Mouse (Mus musculus): ENCODE measurements around the gene Nfib. TPM values are rescaled to one million over a fixed set of nuclear protein-coding genes. Genes with fewer than 3 reads are reported as not detected.

Gene Nfib
- polyA plus RNA-seq, 1 experiment from 2014 or later, result 149 TPM

DNA sequence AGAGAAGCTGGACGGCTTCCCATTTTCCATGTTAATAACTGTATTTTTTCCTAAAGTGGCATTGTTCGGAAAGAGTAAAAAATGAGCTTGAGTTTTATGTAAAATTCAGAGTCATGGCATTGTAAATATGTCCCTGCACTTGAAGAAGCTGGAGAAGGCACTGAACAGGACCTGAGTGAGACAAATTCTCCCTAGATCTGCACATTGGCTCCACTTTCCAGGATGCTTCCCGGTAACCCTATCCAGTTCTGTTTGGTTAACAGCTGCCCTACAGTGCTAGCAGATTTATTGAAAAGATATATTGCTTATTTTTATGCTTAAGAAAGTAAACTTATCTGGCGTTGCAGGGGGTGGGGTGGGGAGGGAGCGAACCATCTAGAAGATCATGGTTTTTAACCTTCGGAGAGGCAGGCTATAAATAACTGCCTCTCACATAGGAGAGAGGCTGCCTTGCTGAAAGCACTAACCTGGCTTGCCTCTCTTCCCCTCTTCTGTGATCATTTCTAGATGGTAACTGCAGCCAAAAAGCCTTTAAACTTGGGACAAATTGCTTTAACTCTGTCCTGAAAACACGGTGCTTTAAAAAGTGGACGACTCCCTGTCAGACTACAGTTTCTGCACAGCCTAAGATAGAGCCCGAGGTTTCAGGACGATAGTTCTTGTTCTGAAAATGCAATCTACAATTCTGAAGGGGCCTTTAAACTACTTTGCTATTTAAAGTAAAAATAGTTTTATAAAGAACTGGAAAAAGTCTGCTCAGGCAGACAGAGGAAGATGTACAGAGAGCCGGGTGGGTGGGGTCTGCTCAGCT, 394.4 kb downstream of the Nfib start:
- 43% methylated on average over 11 of the region's 11 CpGs for WGBS
- H3K4me1 ChIP-seq (ENCODE audit: insufficient read depth), result peaks cover 27% of the 10 kb centered on the region
- ATAC-seq (ENCODE audit: insufficient read depth) (no peak), DNase-seq (no peak)
- peaks cover 64% of the 10 kb centered on the region for H3K36me3 ChIP-seq (ENCODE audit: insufficient read depth)
- no peak overlapping the region for H3K9ac ChIP-seq
- TF ChIP-seq CTCF (IDR thresholded peaks at IDR 0.05; ENCODE audit: low read depth), result no peak
- peak overlapping the region; percentile 70; the same call in 1 of the 2 replicates for H3K27ac ChIP-seq (ENCODE audit: low read depth)
- no peak overlapping the region for H3K4me2 ChIP-seq
- H3K4me3 ChIP-seq (ENCODE audit: low read depth, low read length), result no peak overlapping the region
- no peaks in the 10 kb centered on the region for H3K9me3 ChIP-seq (ENCODE audit: low read depth, low read length)
- H3K27me3 ChIP-seq (ENCODE audit: insufficient read depth, low read length), result no peaks in the 10 kb centered on the region

DNA sequence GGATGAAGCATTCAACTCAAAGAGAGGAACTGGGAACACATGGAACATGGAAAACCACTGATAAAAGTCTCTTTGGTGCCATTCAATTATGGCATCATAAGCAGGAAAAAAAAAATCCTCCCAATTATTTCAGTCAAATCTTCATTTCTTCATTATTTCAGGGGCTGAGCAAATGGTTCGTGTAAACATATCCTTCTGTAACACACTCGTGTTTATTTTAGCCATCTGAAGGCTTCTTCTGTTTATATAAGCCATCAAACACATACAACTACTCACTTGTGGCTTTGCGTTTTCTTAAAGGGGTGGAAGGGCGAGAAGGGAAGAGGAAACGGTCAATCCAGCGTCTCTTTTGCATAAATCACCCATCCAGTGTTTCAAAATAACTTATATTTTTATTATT, 399.5 kb downstream of the Nfib start:
- Histone ChIP-seq H3K9me3 (ENCODE audit: low read depth, low read length) (no peaks in the 10 kb centered on the region), H3K9ac (no peak overlapping the region), H3K27me3 (ENCODE audit: insufficient read depth, low read length) (no peaks in the 10 kb centered on the region), H3K36me3 (ENCODE audit: insufficient read depth) (peaks cover 57% of the 10 kb centered on the region), H3K4me2 (peak overlapping the region; percentile 31), H3K4me1 (ENCODE audit: insufficient read depth) (peaks cover 35% of the 10 kb centered on the region), H3K27ac (ENCODE audit: low read depth) (peak overlapping the region; percentile 97), H3K4me3 (ENCODE audit: low read depth, low read length) (no peak overlapping the region)
- TF ChIP-seq CTCF (IDR thresholded peaks at IDR 0.05; ENCODE audit: low read depth), result no peak
- peak; percentile 68; the same call in 1 of the 2 replicates for ATAC-seq (ENCODE audit: insufficient read depth)
- WGBS, result 12% methylated on average over 6 of the region's 6 CpGs
- DNase-seq, result peak; percentile 87

DNA sequence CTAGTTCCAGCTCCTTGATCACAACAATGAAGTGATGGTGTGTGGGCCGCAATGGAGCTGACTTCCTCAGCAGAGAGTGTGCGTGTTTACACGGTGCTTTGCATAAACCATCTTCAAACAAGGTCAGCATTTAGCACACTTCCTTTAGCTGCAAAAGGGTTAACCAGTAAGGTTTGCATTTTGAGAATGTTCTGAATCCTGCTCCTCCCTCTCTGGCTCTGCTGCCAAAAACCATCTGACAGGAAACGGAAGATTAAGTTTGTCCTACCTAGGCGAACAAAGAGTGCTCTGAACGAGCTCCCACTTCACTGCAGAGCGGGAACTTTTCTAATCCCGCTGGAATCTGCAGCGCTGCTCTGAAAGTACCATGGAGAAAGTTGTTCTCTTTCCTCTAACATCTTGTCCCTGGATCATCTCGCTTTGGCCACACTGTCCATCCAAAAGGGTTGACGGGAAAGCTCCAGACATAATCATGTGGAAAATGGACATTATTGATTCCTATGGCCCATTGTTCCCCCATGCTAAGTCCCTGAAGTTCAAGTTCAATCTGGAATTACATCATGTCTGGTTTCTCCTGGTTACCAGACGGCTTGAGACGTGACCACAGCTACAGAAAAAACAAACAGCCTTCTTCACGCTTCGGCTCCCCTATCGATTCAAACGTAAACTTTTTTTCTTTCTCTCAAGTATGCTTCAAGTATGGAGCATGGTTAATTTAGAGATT, 401.2 kb downstream of the Nfib start:
- Histone ChIP-seq H3K4me3 (ENCODE audit: low read depth, low read length) (no peak overlapping the region), H3K9me3 (ENCODE audit: low read depth, low read length) (no peaks in the 10 kb centered on the region), H3K27me3 (ENCODE audit: insufficient read depth, low read length) (no peaks in the 10 kb centered on the region), H3K27ac (ENCODE audit: low read depth) (peak overlapping the region; percentile 97), H3K4me1 (ENCODE audit: insufficient read depth) (peaks cover 35% of the 10 kb centered on the region), H3K9ac (0 out of 2 replicates have a peak overlapping the region, but pooled peaks have one; percentile 14), H3K4me2 (peak overlapping the region; percentile 38), H3K36me3 (ENCODE audit: insufficient read depth) (peaks cover 50% of the 10 kb centered on the region)
- DNase-seq (peak; percentile 89), ATAC-seq (ENCODE audit: insufficient read depth) (peak; percentile 69)
- 5% methylated on average over 17 of the region's 17 CpGs for WGBS
- TF ChIP-seq CTCF (IDR thresholded peaks at IDR 0.05; ENCODE audit: low read depth), result no peak

DNA sequence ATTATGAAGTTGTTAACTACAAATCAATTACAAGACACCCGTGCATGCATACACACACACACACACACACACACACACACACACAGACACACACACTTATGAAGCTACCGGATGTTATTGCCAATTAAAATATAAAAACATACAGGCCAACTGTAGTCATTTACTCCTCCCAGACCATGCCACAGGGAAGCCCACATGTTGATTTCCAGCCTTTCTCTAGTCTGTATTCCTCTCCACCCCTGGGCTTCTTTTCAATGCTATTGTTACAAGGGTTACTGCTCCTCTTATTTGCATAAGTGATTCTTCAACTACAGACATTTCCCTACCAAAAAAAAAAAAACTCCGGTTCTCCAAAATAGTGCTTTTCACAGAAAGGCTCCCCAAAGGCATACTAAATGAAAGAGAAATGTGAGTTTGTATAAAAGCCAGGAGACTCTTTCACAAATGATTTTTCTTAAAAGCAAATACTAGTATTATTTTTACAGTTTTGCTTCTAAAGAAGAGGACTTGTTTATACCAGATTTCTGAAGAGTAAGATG, 402.1 kb downstream of the Nfib start:
- TF ChIP-seq CTCF (IDR thresholded peaks at IDR 0.05; ENCODE audit: low read depth), result no peak
- no peak for ATAC-seq (ENCODE audit: insufficient read depth)
- 58% methylated on average over 3 of the region's 3 CpGs for WGBS

DNA sequence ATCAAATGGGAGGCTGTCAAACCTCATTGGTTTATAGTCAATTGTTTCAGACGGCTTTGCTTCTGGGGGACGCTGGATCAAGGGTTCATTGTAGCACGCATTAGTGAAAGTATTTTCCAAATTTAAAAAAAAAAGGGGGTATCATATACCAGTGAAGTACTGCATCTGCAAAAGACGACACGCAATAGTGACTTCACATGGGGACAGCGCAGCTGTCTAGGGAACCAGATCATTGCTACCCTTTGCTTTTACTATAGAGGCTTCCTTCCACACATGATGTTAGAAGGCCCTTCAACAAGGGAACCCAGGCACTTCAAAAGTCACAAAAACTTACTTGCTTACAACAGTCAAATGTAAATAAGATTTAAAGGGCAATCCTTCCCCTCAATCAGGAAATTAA, 402.6 kb downstream of the Nfib start:
- H3K4me2 ChIP-seq, result no peak overlapping the region
- no peaks in the 10 kb centered on the region for H3K9me3 ChIP-seq (ENCODE audit: low read depth, low read length)
- H3K36me3 ChIP-seq (ENCODE audit: insufficient read depth), result peaks cover 40% of the 10 kb centered on the region
- no peaks in the 10 kb centered on the region for H3K27me3 ChIP-seq (ENCODE audit: insufficient read depth, low read length)
- no peak for TF ChIP-seq CTCF (IDR thresholded peaks at IDR 0.05; ENCODE audit: low read depth)
- ATAC-seq (ENCODE audit: insufficient read depth) (no peak), DNase-seq (no peak)
- no peak overlapping the region for H3K27ac ChIP-seq (ENCODE audit: low read depth)
- H3K4me3 ChIP-seq (ENCODE audit: low read depth, low read length), result no peak overlapping the region
- 88% methylated on average over 6 of the region's 6 CpGs for WGBS
- H3K4me1 ChIP-seq (ENCODE audit: insufficient read depth), result peaks cover 35% of the 10 kb centered on the region
- H3K9ac ChIP-seq, result no peak overlapping the region

More for the DNA sequence above, 402.1 kb downstream of the Nfib start:
- no peak for DNase-seq
- H3K27me3 ChIP-seq (ENCODE audit: insufficient read depth, low read length), result no peaks in the 10 kb centered on the region
- peak overlapping the region; percentile 97 for H3K27ac ChIP-seq (ENCODE audit: low read depth)
- peaks cover 44% of the 10 kb centered on the region for H3K36me3 ChIP-seq (ENCODE audit: insufficient read depth)
- H3K4me3 ChIP-seq (ENCODE audit: low read depth, low read length), result no peak overlapping the region
- H3K9ac ChIP-seq, result no peak overlapping the region
- H3K4me1 ChIP-seq (ENCODE audit: insufficient read depth), result peaks cover 35% of the 10 kb centered on the region
- no peak overlapping the region for H3K4me2 ChIP-seq
- no peaks in the 10 kb centered on the region for H3K9me3 ChIP-seq (ENCODE audit: low read depth, low read length)

DNA sequence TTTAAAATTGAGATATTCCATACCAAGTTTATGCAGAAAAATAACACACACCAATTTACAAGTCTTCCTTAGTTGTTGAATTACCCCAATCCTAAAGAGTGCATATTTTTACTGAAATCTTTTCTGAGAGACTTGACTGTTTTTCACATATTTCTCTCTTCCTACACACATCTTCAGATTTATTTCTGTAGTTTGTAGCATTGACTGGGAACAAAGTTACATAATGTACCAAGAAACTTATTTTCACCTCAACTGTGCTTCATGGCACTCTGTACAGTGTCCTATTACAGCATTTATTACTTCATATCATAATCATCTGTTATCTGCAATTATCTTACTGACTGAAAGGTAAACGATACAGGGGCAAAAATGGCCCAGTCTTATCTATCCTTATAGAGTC, 406.9 kb downstream of the Nfib start:
- Histone ChIP-seq H3K4me3 (ENCODE audit: low read depth, low read length) (no peak overlapping the region), H3K9me3 (ENCODE audit: low read depth, low read length) (no peaks in the 10 kb centered on the region), H3K9ac (no peak overlapping the region), H3K4me1 (ENCODE audit: insufficient read depth) (no peaks in the 10 kb centered on the region), H3K27me3 (ENCODE audit: insufficient read depth, low read length) (no peaks in the 10 kb centered on the region), H3K27ac (ENCODE audit: low read depth) (no peak overlapping the region), H3K36me3 (ENCODE audit: insufficient read depth) (peaks cover 49% of the 10 kb centered on the region), H3K4me2 (no peak overlapping the region)
- no peak for TF ChIP-seq CTCF (IDR thresholded peaks at IDR 0.05; ENCODE audit: low read depth)
- DNase-seq (no peak), ATAC-seq (ENCODE audit: insufficient read depth) (no peak)
- 52% methylated on average over 1 of the region's 1 CpGs for WGBS

DNA sequence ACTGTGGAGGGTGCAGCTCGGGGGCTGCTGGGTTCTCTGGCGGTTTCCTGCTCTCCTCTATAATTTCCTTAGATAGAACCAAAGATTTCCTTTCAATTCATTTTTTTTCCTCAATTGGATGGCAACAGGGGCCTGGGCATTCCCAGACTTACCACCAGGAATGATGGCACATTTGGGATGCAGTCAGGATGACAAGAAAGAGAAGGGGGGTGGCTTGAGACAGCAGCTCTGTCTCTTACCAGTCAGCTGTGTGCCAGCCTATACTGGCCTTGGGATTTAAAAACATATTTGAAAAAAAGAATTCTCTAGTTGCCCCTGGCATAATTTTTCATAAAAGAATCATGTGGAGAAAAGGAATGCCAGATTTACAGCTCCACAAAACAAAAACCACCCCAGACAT, 408.0 kb downstream of the Nfib start:
- 84% methylated on average over 2 of the region's 2 CpGs for WGBS
- H3K4me3 ChIP-seq (ENCODE audit: low read depth, low read length), result no peak overlapping the region
- H3K9me3 ChIP-seq (ENCODE audit: low read depth, low read length), result no peaks in the 10 kb centered on the region
- H3K4me2 ChIP-seq, result no peak overlapping the region
- H3K4me1 ChIP-seq (ENCODE audit: insufficient read depth), result no peaks in the 10 kb centered on the region
- peaks cover 47% of the 10 kb centered on the region for H3K36me3 ChIP-seq (ENCODE audit: insufficient read depth)
- H3K9ac ChIP-seq, result no peak overlapping the region
- ATAC-seq (ENCODE audit: insufficient read depth) (no peak), DNase-seq (no peak)
- no peaks in the 10 kb centered on the region for H3K27me3 ChIP-seq (ENCODE audit: insufficient read depth, low read length)
- TF ChIP-seq CTCF (IDR thresholded peaks at IDR 0.05; ENCODE audit: low read depth), result no peak
- H3K27ac ChIP-seq (ENCODE audit: low read depth), result no peak overlapping the region
